9 mouse cellular contexts compared by ENCODE assay signal in genomic region chr2:103971838-103972237, GRCm38 (mm10). TPM values are rescaled to one million over a fixed set of nuclear protein-coding genes. Genes with fewer than 3 reads are reported as not detected.
DNase-seq lines count a peak whose midpoint lies in the region; ATAC-seq and TF ChIP-seq lines count a peak whose summit lies in the region.
"Had no signal": no experiment of that assay in that cellular context is flagged by ENCODE, and none has a peak within 500 bp of the region (broad histone marks: within the 10 kb centered on the region; RNA-seq: fewer than 3 reads in every experiment).

No protein-coding gene starts in this region.

- H3K9me3 ChIP-seq in kidney, postnatal 0 days (replicated peaks; ENCODE audit: low read length), result no peaks in the 10 kb centered on the region
- no peaks in the 10 kb centered on the region for H3K9me3 ChIP-seq in embryonic facial prominence, embryonic 13.5 days
- no peaks in the 10 kb centered on the region for H3K9me3 ChIP-seq in hindbrain, embryonic 12.5 days (replicated peaks)
- H3K9me3 ChIP-seq in midbrain, embryonic 11.5 days (ENCODE audit: control insufficient read depth, low read length), result no peaks in the 10 kb centered on the region

- H3K36me3 ChIP-seq in kidney, postnatal 0 days (ENCODE audit: insufficient read depth, low read length), result no peaks in the 10 kb centered on the region
- no peaks in the 10 kb centered on the region for H3K36me3 ChIP-seq in embryonic facial prominence, embryonic 13.5 days
- H3K36me3 ChIP-seq in hindbrain, embryonic 12.5 days, result no peaks in the 10 kb centered on the region
- H3K36me3 ChIP-seq in midbrain, embryonic 11.5 days (ENCODE audit: control insufficient read depth, insufficient read depth, low read length), result no peaks in the 10 kb centered on the region

- H3K27ac ChIP-seq in kidney, postnatal 0 days, result no peak overlapping the region
- H3K27ac ChIP-seq in embryonic facial prominence, embryonic 13.5 days, result no peak overlapping the region
- H3K27ac ChIP-seq in hindbrain, embryonic 12.5 days, result no peak overlapping the region
- H3K27ac ChIP-seq in midbrain, embryonic 11.5 days (ENCODE audit: low read depth, low read length), result no peak overlapping the region

- H3K4me3 ChIP-seq in kidney, postnatal 0 days (replicated peaks; ENCODE audit: low read depth, low read length), result peak overlapping the region; percentile 67
- no peak overlapping the region for H3K4me3 ChIP-seq in embryonic facial prominence, embryonic 13.5 days
- 0 out of 2 replicates have a peak overlapping the region, but pooled peaks have one; percentile 69 for H3K4me3 ChIP-seq in hindbrain, embryonic 12.5 days
- H3K4me3 ChIP-seq in midbrain, embryonic 11.5 days (ENCODE audit: low read depth, low read length), result no peak overlapping the region

- H3K27me3 ChIP-seq in kidney, postnatal 0 days (ENCODE audit: insufficient read depth, low read length), result no peaks in the 10 kb centered on the region; the same call in 1 of the 2 replicates
- H3K27me3 ChIP-seq in embryonic facial prominence, embryonic 13.5 days, result peaks cover 67% of the 10 kb centered on the region
- peaks cover 35% of the 10 kb centered on the region for H3K27me3 ChIP-seq in hindbrain, embryonic 12.5 days
- H3K27me3 ChIP-seq in midbrain, embryonic 11.5 days (ENCODE audit: control insufficient read depth, insufficient read depth, low read length), result peaks cover 13% of the 10 kb centered on the region

- peak; percentile 12 for DNase-seq in kidney, postnatal 0 days (ENCODE audit: low spot score)
- no peak for DNase-seq in kidney, postnatal 14 days
- no peak for DNase-seq in midbrain, embryonic 11.5 days (ENCODE audit: low spot score, missing footprints)
- no peak for DNase-seq in yolk sac, embryonic 10.5 days (ENCODE audit: low spot score)
- DNase-seq in right cerebral cortex, postnatal 4 days, result no peak
- no peak for DNase-seq in gastrocnemius, postnatal 4 days (ENCODE audit: low spot score in 2 of 2)
- DNase-seq: kidney, adult 9 months had no signal

- H3K4me1 ChIP-seq in kidney, postnatal 0 days (replicated peaks; ENCODE audit: insufficient read depth, low read length), result peaks cover 4% of the 10 kb centered on the region; the same call in 1 of the 2 replicates
- H3K4me1 ChIP-seq in embryonic facial prominence, embryonic 13.5 days, result peaks cover 18% of the 10 kb centered on the region
- peaks cover 11% of the 10 kb centered on the region for H3K4me1 ChIP-seq in hindbrain, embryonic 12.5 days
- H3K4me1 ChIP-seq in midbrain, embryonic 11.5 days (ENCODE audit: control insufficient read depth, insufficient read depth, low read length), result peaks cover 4% of the 10 kb centered on the region

- ATAC-seq in kidney, postnatal 0 days (replicated peaks; ENCODE audit: low FRiP score, low read depth), result no peak
- ATAC-seq in embryonic facial prominence, embryonic 13.5 days (ENCODE audit: insufficient number of reproducible peaks, insufficient read depth, low FRiP score, low TSS enrichment, low read depth), result no peak
- ATAC-seq in hindbrain, embryonic 12.5 days (ENCODE audit: low FRiP score), result no peak
- ATAC-seq in midbrain, embryonic 11.5 days (ENCODE audit: low FRiP score), result no peak

- 11% methylated on average over 3 of the region's 3 CpGs for WGBS in kidney, postnatal 0 days
- WGBS in embryonic facial prominence, embryonic 13.5 days, result 20% methylated on average over 3 of the region's 3 CpGs
- WGBS in hindbrain, embryonic 12.5 days, result 20% methylated on average over 3 of the region's 3 CpGs
- WGBS in midbrain, embryonic 11.5 days, result 18% methylated on average over 3 of the region's 3 CpGs

- TF ChIP-seq CTCF in kidney, postnatal 0 days (IDR thresholded peaks at IDR 0.05; ENCODE audit: low read depth), result no peak

- H3K4me2 ChIP-seq in kidney, postnatal 0 days (ENCODE audit: low read length), result peak overlapping the region; percentile 67
- H3K4me2 ChIP-seq in embryonic facial prominence, embryonic 13.5 days, result peak overlapping the region; percentile 20; the same call in 1 of the 2 replicates
- peak overlapping the region; percentile 95 for H3K4me2 ChIP-seq in hindbrain, embryonic 12.5 days (replicated peaks)
- peak overlapping the region; percentile 93; the same call in 1 of the 2 replicates for H3K4me2 ChIP-seq in midbrain, embryonic 11.5 days

- H3K9ac ChIP-seq in kidney, postnatal 0 days (ENCODE audit: low read depth, low read length), result no peak overlapping the region
- H3K9ac ChIP-seq in embryonic facial prominence, embryonic 13.5 days, result no peak overlapping the region
- H3K9ac ChIP-seq in hindbrain, embryonic 12.5 days, result no peak overlapping the region
- no peak overlapping the region for H3K9ac ChIP-seq in midbrain, embryonic 11.5 days (ENCODE audit: low read length)

RNA-seq across cellular contexts. Expression of gene Lmo2, which starts 14.1 kb away (rescaled TPM):
- polyA plus RNA-seq in kidney, postnatal 0 days (2015; fragmentation: Nextera tagmentation; extraction: Ambion mirVana), result 34.1 and 43.7 TPM in 2 replicates
- 13.0 and 14.0 TPM in 2 replicates for polyA plus RNA-seq in embryonic facial prominence, embryonic 13.5 days (2015; fragmentation: Nextera tagmentation; extraction: Ambion mirVana)
- polyA plus RNA-seq in hindbrain, embryonic 12.5 days (2016; fragmentation: Nextera tagmentation; extraction: Ambion mirVana), result 25.6 and 27.2 TPM in 2 replicates
- polyA plus RNA-seq in midbrain, embryonic 11.5 days (2014; fragmentation: Nextera tagmentation; extraction: Ambion mirVana), result 25.8 and 28.6 TPM in 2 replicates
- total RNA-seq in gastrocnemius, postnatal 4 days (2021), result 10 to 100 TPM; 21.2 to 23.2 TPM

RNA-seq across cellular contexts. Expression of gene Fbxo3, which starts 55.7 kb away (rescaled TPM):
- 49.0 and 51.5 TPM in 2 replicates for polyA plus RNA-seq in kidney, postnatal 0 days (2015; fragmentation: Nextera tagmentation; extraction: Ambion mirVana)
- polyA plus RNA-seq in embryonic facial prominence, embryonic 13.5 days (2015; fragmentation: Nextera tagmentation; extraction: Ambion mirVana), result 54.3 and 61.1 TPM in 2 replicates
- polyA plus RNA-seq in hindbrain, embryonic 12.5 days (2016; fragmentation: Nextera tagmentation; extraction: Ambion mirVana), result 59.7 and 60.4 TPM in 2 replicates
- 60.1 and 72.8 TPM in 2 replicates for polyA plus RNA-seq in midbrain, embryonic 11.5 days (2014; fragmentation: Nextera tagmentation; extraction: Ambion mirVana)
- total RNA-seq in gastrocnemius, postnatal 4 days (2021), result 10 to 100 TPM; 41.4 to 47.0 TPM

RNA-seq across cellular contexts. Expression of gene 4931422A03Rik, which starts 56.3 kb away (rescaled TPM):
- 1.3 and 1.4 TPM in 2 replicates for polyA plus RNA-seq in kidney, postnatal 0 days (2015; fragmentation: Nextera tagmentation; extraction: Ambion mirVana)
- 2.9 and 3.1 TPM in 2 replicates for polyA plus RNA-seq in embryonic facial prominence, embryonic 13.5 days (2015; fragmentation: Nextera tagmentation; extraction: Ambion mirVana)
- polyA plus RNA-seq in hindbrain, embryonic 12.5 days (2016; fragmentation: Nextera tagmentation; extraction: Ambion mirVana), result 2.0 and 2.3 TPM in 2 replicates
- 1.1 and 1.5 TPM in 2 replicates for polyA plus RNA-seq in midbrain, embryonic 11.5 days (2014; fragmentation: Nextera tagmentation; extraction: Ambion mirVana)
- not detected for total RNA-seq in gastrocnemius, postnatal 4 days (2021)

Comparison
In these comparisons a context has a peak if more than half of its experiments do, and no peak if none do; other contexts are left out.
1. H3K4me2 ChIP-seq: peak in every context shown above with its lines; median percentile 95 in hindbrain, embryonic 12.5 days; 93 in midbrain, embryonic 11.5 days; 67 in kidney, postnatal 0 days; 20 in embryonic facial prominence, embryonic 13.5 days.
2. H3K4me3 ChIP-seq: peak in kidney, postnatal 0 days (single experiment) and hindbrain, embryonic 12.5 days (single experiment); none in embryonic facial prominence, embryonic 13.5 days (single experiment) and midbrain, embryonic 11.5 days (single experiment).